Mouse (Mus musculus) liver, embryonic 13.5 days (tissue): ENCODE results near the gene Ctsd. TPM values are rescaled to one million over a fixed set of nuclear protein-coding genes. Genes with fewer than 3 reads are reported as not detected.
"Not testable (repeated sequence)": the region's sequence is repeated elsewhere in the genome, so short reads cannot be mapped to it uniquely, and the experiment has no call there.

Experiments used
- ATAC-seq: fragments of 200-750 bp; cut with Nextera tagmentation; 2 replicates; pipeline ENCODE4 v1.8.0; 2017; ENCODE audit warnings: low read depth, mild to moderate bottlenecking, moderate number of reproducible peaks, moderate library complexity
- DNase-seq: peaks from one replicate; pipeline ENCODE4 v3.0.0; 2022
- H3K27ac ChIP-seq: fragments of 300-500 bp; sonication (generic); 2 replicates; pipeline ENCODE4 v1.5.1; 2015; ENCODE audit warnings: moderate library complexity, mild to moderate bottlenecking, inconsistent platforms
- H3K27me3 ChIP-seq: fragments of 300-500 bp; sonication (generic); 2 replicates; pipeline ENCODE4 v1.6.1; 2015; ENCODE audit warnings: mild to moderate bottlenecking, inconsistent platforms
- H3K36me3 ChIP-seq: fragments of 300-500 bp; sonication (generic); 2 replicates; pipeline ENCODE4 v1.6.1; 2015; ENCODE audit warnings: mild to moderate bottlenecking, inconsistent platforms
- H3K4me1 ChIP-seq: fragments of 300-500 bp; sonication (generic); replicated peaks from 2 replicates; pipeline ENCODE4 v1.6.1; 2015; ENCODE audit warnings: inconsistent platforms
- H3K4me2 ChIP-seq: fragments of 300-500 bp; sonication (generic); 2 replicates; pipeline ENCODE4 v1.6.1; 2015; ENCODE audit warnings: inconsistent platforms, mild to moderate bottlenecking, moderate library complexity
- H3K4me3 ChIP-seq: fragments of 300-500 bp; sonication (generic); replicated peaks from 2 replicates; pipeline ENCODE4 v1.5.1; 2015; ENCODE audit warnings: mild to moderate bottlenecking, inconsistent platforms
- H3K9ac ChIP-seq: fragments of 300-500 bp; sonication (generic); 2 replicates; pipeline ENCODE4 v1.6.1; 2015; ENCODE audit warnings: mild to moderate bottlenecking, inconsistent platforms
- H3K9me3 ChIP-seq: fragments of 300-500 bp; sonication (generic); replicated peaks from 2 replicates; pipeline ENCODE4 v1.6.1; 2016; ENCODE audit warnings: inconsistent platforms
- WGBS: fragments of 180-500 bp; shearing (Covaris S2); methylation state at CpG from one replicate; pipeline ENCODE4 v1.1.7; 2015; ENCODE audit not compliant: insufficient replicate concordance; 5-methylcytosine and 5-hydroxymethylcytosine counted together
- polyA plus RNA-seq: library from polyadenylated mRNA; unstranded; fragments of >200 nt; fragmentation: Nextera tagmentation; extraction: Ambion mirVana; gene quantifications from 2 replicates; pipeline ENCODE4 v1.2.1, GENCODE M21; 2015

Ctsd gene
- polyA plus RNA-seq, 1 experiment from 2014 or later, result 297 TPM

GRCm38 (mm10) chr7:142354661-142355233 lies 33.1 kb downstream of the Ctsd start:
- H3K27ac ChIP-seq, result peak overlapping the region; percentile 88
- no peaks in the 10 kb centered on the region for H3K9me3 ChIP-seq
- 0 out of 2 replicates have a peak overlapping the region, but pooled peaks have one; percentile 21 for H3K4me3 ChIP-seq
- H3K36me3 ChIP-seq, result no peaks in the 10 kb centered on the region
- ATAC-seq, result peak; percentile 90
- 16% methylated on average over 8 of the region's 8 CpGs for WGBS
- peak; percentile 68 for DNase-seq
- H3K9ac ChIP-seq, result peak overlapping the region; percentile 66
- H3K4me1 ChIP-seq, result peaks cover 74% of the 10 kb centered on the region
- no peaks in the 10 kb centered on the region for H3K27me3 ChIP-seq
- H3K4me2 ChIP-seq, result peak overlapping the region; percentile 59

- Histone ChIP-seq H3K4me1 (peaks cover 74% of the 10 kb centered on the region), H3K27me3 (no peaks in the 10 kb centered on the region), H3K9ac (peak overlapping the region; percentile 66), H3K4me2 (peak overlapping the region; percentile 59), H3K36me3 (no peaks in the 10 kb centered on the region), H3K4me3 (peak overlapping the region; percentile 21), H3K27ac (peak overlapping the region; percentile 88), H3K9me3 (no peaks in the 10 kb centered on the region)
- ATAC-seq, result peak; percentile 82
- DNase-seq, result peak; percentile 74
- WGBS, result 19% methylated on average over 5 of the region's 5 CpGs
These were observed 34.0 kb downstream of the Ctsd start for GRCm38 (mm10) chr7:142353854-142354253.

GRCm38 (mm10) chr7:142351569-142351968 lies 36.3 kb downstream of the Ctsd start:
- WGBS, result 34% methylated on average over 5 of the region's 5 CpGs
- Histone ChIP-seq H3K36me3 (no peaks in the 10 kb centered on the region), H3K9ac (no peak overlapping the region), H3K27ac (peak overlapping the region; percentile 88), H3K9me3 (no peaks in the 10 kb centered on the region), H3K4me3 (no peak overlapping the region), H3K27me3 (no peaks in the 10 kb centered on the region), H3K4me1 (peaks cover 84% of the 10 kb centered on the region), H3K4me2 (no peak overlapping the region)
- no peak for DNase-seq
- no peak for ATAC-seq

- H3K36me3 ChIP-seq, result no peaks in the 10 kb centered on the region
These were observed 38.4 kb downstream of the Ctsd start for GRCm38 (mm10) chr7:142349308-142349961.

GRCm38 (mm10) chr7:142347542-142347941 lies 40.3 kb downstream of the Ctsd start:
- H3K36me3 ChIP-seq, result no peaks in the 10 kb centered on the region
- peak overlapping the region; percentile 66 for H3K27ac ChIP-seq
- no peak overlapping the region for H3K4me2 ChIP-seq
- no peaks in the 10 kb centered on the region for H3K9me3 ChIP-seq
- no peak for DNase-seq
- no peak overlapping the region for H3K4me3 ChIP-seq
- H3K4me1 ChIP-seq, result peaks cover 52% of the 10 kb centered on the region
- WGBS, result 29% methylated on average over 4 of the region's 4 CpGs
- peak overlapping the region; percentile 10; the same call in 1 of the 2 replicates for H3K9ac ChIP-seq
- ATAC-seq, result peak; percentile 83
- no peaks in the 10 kb centered on the region for H3K27me3 ChIP-seq

More at GRCm38 (mm10) chr7:142349308-142349961, 38.4 kb downstream of the Ctsd start:
- no peak for ATAC-seq
- peaks cover 71% of the 10 kb centered on the region for H3K4me1 ChIP-seq
- H3K9me3 ChIP-seq, result no peaks in the 10 kb centered on the region
- no peaks in the 10 kb centered on the region for H3K27me3 ChIP-seq
- DNase-seq, result no peak
- H3K9ac ChIP-seq, result no peak overlapping the region
- no peak overlapping the region for H3K4me3 ChIP-seq
- WGBS, result 58% methylated on average over 9 of the region's 9 CpGs
- no peak overlapping the region for H3K4me2 ChIP-seq
- H3K27ac ChIP-seq, result no peak overlapping the region

GRCm38 (mm10) chr7:142342247-142342640 lies 45.6 kb downstream of the Ctsd start:
- Histone ChIP-seq H3K9ac (no peak overlapping the region), H3K9me3 (no peaks in the 10 kb centered on the region), H3K4me2 (no peak overlapping the region), H3K27me3 (no peaks in the 10 kb centered on the region), H3K27ac (peak overlapping the region; percentile 34; the same call in 1 of the 2 replicates), H3K36me3 (no peaks in the 10 kb centered on the region), H3K4me1 (peaks cover 31% of the 10 kb centered on the region), H3K4me3 (no peak overlapping the region)
- ATAC-seq, result peak; percentile 36; the same call in 1 of the 2 replicates
- no peak for DNase-seq
- WGBS, result 56% methylated on average over 3 of the region's 3 CpGs

- 68% methylated on average over 10 of the region's 10 CpGs for WGBS
- Histone ChIP-seq H3K27me3 (no peaks in the 10 kb centered on the region), H3K4me2 (no peak overlapping the region), H3K9ac (no peak overlapping the region), H3K36me3 (no peaks in the 10 kb centered on the region), H3K27ac (0 out of 2 replicates have a peak overlapping the region, but pooled peaks have one; percentile 34), H3K9me3 (no peaks in the 10 kb centered on the region), H3K4me1 (peaks cover 28% of the 10 kb centered on the region), H3K4me3 (no peak overlapping the region)
- ATAC-seq (no peak), DNase-seq (no peak)
These were observed 46.1 kb downstream of the Ctsd start for GRCm38 (mm10) chr7:142341564-142342246.

- no peaks in the 10 kb centered on the region for H3K27me3 ChIP-seq
- H3K27ac ChIP-seq, result peak overlapping the region; percentile 15; the same call in 1 of the 2 replicates
- no peak overlapping the region for H3K4me2 ChIP-seq
- no peaks in the 10 kb centered on the region for H3K9me3 ChIP-seq
- no peak for DNase-seq
- H3K36me3 ChIP-seq, result no peaks in the 10 kb centered on the region
- 35% methylated on average over 10 of the region's 10 CpGs for WGBS
- ATAC-seq, result peak; percentile 57
- no peak overlapping the region for H3K4me3 ChIP-seq
- H3K4me1 ChIP-seq, result peaks cover 24% of the 10 kb centered on the region
- peak overlapping the region; percentile 8; the same call in 1 of the 2 replicates for H3K9ac ChIP-seq
These were observed 47.4 kb downstream of the Ctsd start for GRCm38 (mm10) chr7:142340269-142340970.

GRCm38 (mm10) chr7:142335151-142335550 lies 52.7 kb downstream of the Ctsd start:
- Histone ChIP-seq H3K27me3 (no peaks in the 10 kb centered on the region), H3K36me3 (no peaks in the 10 kb centered on the region), H3K9me3 (no peaks in the 10 kb centered on the region), H3K9ac (peak overlapping the region; percentile 17; the same call in 1 of the 2 replicates), H3K4me1 (peaks cover 36% of the 10 kb centered on the region), H3K4me3 (no peak overlapping the region), H3K4me2 (no peak overlapping the region), H3K27ac (no peak overlapping the region)
- DNase-seq (no peak), ATAC-seq (no peak)
- WGBS, result 80% methylated on average over 8 of the region's 8 CpGs

GRCm38 (mm10) chr7:142334246-142334645 lies 53.6 kb downstream of the Ctsd start:
- peak; percentile 56 for ATAC-seq
- DNase-seq, result peak; percentile 73
- no peak overlapping the region for H3K27ac ChIP-seq

GRCm38 (mm10) chr7:142332741-142333140 lies 55.1 kb downstream of the Ctsd start:
- H3K4me2 ChIP-seq, ATAC-seq, H3K27ac ChIP-seq, H3K36me3 ChIP-seq, H3K9me3 ChIP-seq, H3K9ac ChIP-seq, H3K4me3 ChIP-seq, H3K27me3 ChIP-seq, DNase-seq: not testable (repeated sequence)
- 74% methylated on average over 4 of the region's 9 CpGs for WGBS
- H3K4me1 ChIP-seq, result peaks cover 43% of the 10 kb centered on the region

More at GRCm38 (mm10) chr7:142334246-142334645, 53.6 kb downstream of the Ctsd start:
- Histone ChIP-seq H3K9ac (no peak overlapping the region; the same call in 1 of the 2 replicates), H3K4me1 (peaks cover 43% of the 10 kb centered on the region), H3K27me3 (no peaks in the 10 kb centered on the region), H3K36me3 (no peaks in the 10 kb centered on the region), H3K4me3 (no peak overlapping the region), H3K4me2 (no peak overlapping the region), H3K9me3 (no peaks in the 10 kb centered on the region)
- 3% methylated on average over 3 of the region's 3 CpGs for WGBS
